Mouse (Mus musculus): ENCODE data around the gene Ddx23. TPM values are rescaled to one million over a fixed set of nuclear protein-coding genes. Genes with fewer than 3 reads are reported as not detected.

The Ddx23 gene
- polyA plus RNA-seq, 1 experiment from 2014 or later: 24.8 TPM

GRCm38 (mm10) chr15:98692171-98692715 lies 29.5 kb upstream of the Ddx23 start:
- no peak overlapping the region for H3K27ac ChIP-seq (replicated peaks; ENCODE audit: low read depth, low read length)
- no peaks in the 10 kb centered on the region for H3K36me3 ChIP-seq (ENCODE audit: control insufficient read depth, insufficient read depth, low read length)
- no peak overlapping the region for H3K4me3 ChIP-seq (ENCODE audit: low read depth, low read length)
- no peak overlapping the region for H3K4me2 ChIP-seq (ENCODE audit: low read depth, severe bottlenecking)
- 59% methylated on average over 11 of the region's 11 CpGs for WGBS
- no peaks in the 10 kb centered on the region for H3K4me1 ChIP-seq (ENCODE audit: control insufficient read depth, insufficient read depth, low read length)
- no peaks in the 10 kb centered on the region for H3K9me3 ChIP-seq (ENCODE audit: control insufficient read depth, low read length)
- no peak for DNase-seq (ENCODE audit: low spot score)
- no peaks in the 10 kb centered on the region for H3K27me3 ChIP-seq (ENCODE audit: control insufficient read depth, insufficient read depth, low read length)
- no peak overlapping the region for H3K9ac ChIP-seq (ENCODE audit: low read length)
- no peak for ATAC-seq (ENCODE audit: insufficient number of reproducible peaks, low FRiP score, low TSS enrichment, low read depth)

GRCm38 (mm10) chr15:98691486-98692147 lies 28.9 kb upstream of the Ddx23 start:
- 43% methylated on average over 7 of the region's 7 CpGs for WGBS
- Histone ChIP-seq H3K9ac (ENCODE audit: low read length) (no peak overlapping the region), H3K9me3 (ENCODE audit: control insufficient read depth, low read length) (no peaks in the 10 kb centered on the region), H3K27me3 (ENCODE audit: control insufficient read depth, insufficient read depth, low read length) (no peaks in the 10 kb centered on the region), H3K4me3 (ENCODE audit: low read depth, low read length) (no peak overlapping the region), H3K36me3 (ENCODE audit: control insufficient read depth, insufficient read depth, low read length) (no peaks in the 10 kb centered on the region), H3K27ac (replicated peaks; ENCODE audit: low read depth, low read length) (no peak overlapping the region), H3K4me2 (ENCODE audit: low read depth, severe bottlenecking) (no peak overlapping the region), H3K4me1 (ENCODE audit: control insufficient read depth, insufficient read depth, low read length) (no peaks in the 10 kb centered on the region)
- no peak for DNase-seq (ENCODE audit: low spot score)
- no peak for ATAC-seq (ENCODE audit: insufficient number of reproducible peaks, low FRiP score, low TSS enrichment, low read depth)

GRCm38 (mm10) chr15:98689682-98690081 lies 27.0 kb upstream of the Ddx23 start:
- no peak overlapping the region for H3K4me2 ChIP-seq (ENCODE audit: low read depth, severe bottlenecking)
- H3K4me3 ChIP-seq (ENCODE audit: low read depth, low read length): no peak overlapping the region
- H3K9me3 ChIP-seq (ENCODE audit: control insufficient read depth, low read length): no peaks in the 10 kb centered on the region
- 84% methylated on average over 2 of the region's 2 CpGs for WGBS
- H3K27ac ChIP-seq (replicated peaks; ENCODE audit: low read depth, low read length): no peak overlapping the region
- H3K27me3 ChIP-seq (ENCODE audit: control insufficient read depth, insufficient read depth, low read length): no peaks in the 10 kb centered on the region
- no peaks in the 10 kb centered on the region for H3K36me3 ChIP-seq (ENCODE audit: control insufficient read depth, insufficient read depth, low read length)
- no peaks in the 10 kb centered on the region for H3K4me1 ChIP-seq (ENCODE audit: control insufficient read depth, insufficient read depth, low read length)
- ATAC-seq (ENCODE audit: insufficient number of reproducible peaks, low FRiP score, low TSS enrichment, low read depth) (no peak), DNase-seq (ENCODE audit: low spot score) (no peak)
- H3K9ac ChIP-seq (ENCODE audit: low read length): no peak overlapping the region

- no peaks in the 10 kb centered on the region for H3K9me3 ChIP-seq (ENCODE audit: control insufficient read depth, low read length)
- H3K9ac ChIP-seq (ENCODE audit: low read length): no peak overlapping the region
- H3K4me2 ChIP-seq (ENCODE audit: low read depth, severe bottlenecking): no peak overlapping the region
- H3K4me1 ChIP-seq (ENCODE audit: control insufficient read depth, insufficient read depth, low read length): no peaks in the 10 kb centered on the region
- DNase-seq (ENCODE audit: low spot score) (no peak), ATAC-seq (ENCODE audit: insufficient number of reproducible peaks, low FRiP score, low TSS enrichment, low read depth) (no peak)
- no peak overlapping the region for H3K4me3 ChIP-seq (ENCODE audit: low read depth, low read length)
- H3K27ac ChIP-seq (replicated peaks; ENCODE audit: low read depth, low read length): no peak overlapping the region
- no peaks in the 10 kb centered on the region for H3K36me3 ChIP-seq (ENCODE audit: control insufficient read depth, insufficient read depth, low read length)
- 69% methylated on average over 3 of the region's 3 CpGs for WGBS
- H3K27me3 ChIP-seq (ENCODE audit: control insufficient read depth, insufficient read depth, low read length): no peaks in the 10 kb centered on the region
Measured at GRCm38 (mm10) chr15:98685926-98686325, 23.2 kb upstream of the Ddx23 start.

- H3K4me1 ChIP-seq (ENCODE audit: control insufficient read depth, insufficient read depth, low read length): no peaks in the 10 kb centered on the region
- H3K36me3 ChIP-seq (ENCODE audit: control insufficient read depth, insufficient read depth, low read length): no peaks in the 10 kb centered on the region
- H3K9ac ChIP-seq (ENCODE audit: low read length): no peak overlapping the region
- DNase-seq (ENCODE audit: low spot score): no peak
- ATAC-seq (ENCODE audit: insufficient number of reproducible peaks, low FRiP score, low TSS enrichment, low read depth): no peak
- no peaks in the 10 kb centered on the region for H3K27me3 ChIP-seq (ENCODE audit: control insufficient read depth, insufficient read depth, low read length)
- H3K4me3 ChIP-seq (ENCODE audit: low read depth, low read length): no peak overlapping the region
- H3K9me3 ChIP-seq (ENCODE audit: control insufficient read depth, low read length): no peaks in the 10 kb centered on the region
- WGBS: 86% methylated on average over 1 of the region's 1 CpGs
- H3K27ac ChIP-seq (replicated peaks; ENCODE audit: low read depth, low read length): no peak overlapping the region
- H3K4me2 ChIP-seq (ENCODE audit: low read depth, severe bottlenecking): no peak overlapping the region
Measured at GRCm38 (mm10) chr15:98683746-98684145, 21.1 kb upstream of the Ddx23 start.

GRCm38 (mm10) chr15:98683177-98683576 lies 20.5 kb upstream of the Ddx23 start:
- DNase-seq (ENCODE audit: low spot score) (no peak), ATAC-seq (ENCODE audit: insufficient number of reproducible peaks, low FRiP score, low TSS enrichment, low read depth) (no peak)
- no peak overlapping the region for H3K27ac ChIP-seq (replicated peaks; ENCODE audit: low read depth, low read length)
- no peak overlapping the region for H3K9ac ChIP-seq (ENCODE audit: low read length)
- no peaks in the 10 kb centered on the region for H3K36me3 ChIP-seq (ENCODE audit: control insufficient read depth, insufficient read depth, low read length)
- no peak overlapping the region for H3K4me3 ChIP-seq (ENCODE audit: low read depth, low read length)
- H3K27me3 ChIP-seq (ENCODE audit: control insufficient read depth, insufficient read depth, low read length): peaks cover under 1% of the 10 kb centered on the region; the same call in 1 of the 2 replicates
- no peaks in the 10 kb centered on the region for H3K4me1 ChIP-seq (ENCODE audit: control insufficient read depth, insufficient read depth, low read length)
- 64% methylated on average over 10 of the region's 10 CpGs for WGBS
- H3K4me2 ChIP-seq (ENCODE audit: low read depth, severe bottlenecking): no peak overlapping the region
- no peaks in the 10 kb centered on the region for H3K9me3 ChIP-seq (ENCODE audit: control insufficient read depth, low read length)

- Histone ChIP-seq H3K36me3 (ENCODE audit: control insufficient read depth, insufficient read depth, low read length) (no peaks in the 10 kb centered on the region), H3K4me1 (ENCODE audit: control insufficient read depth, insufficient read depth, low read length) (peaks cover 4% of the 10 kb centered on the region), H3K4me2 (ENCODE audit: low read depth, severe bottlenecking) (no peak overlapping the region), H3K27ac (replicated peaks; ENCODE audit: low read depth, low read length) (no peak overlapping the region), H3K4me3 (ENCODE audit: low read depth, low read length) (no peak overlapping the region), H3K9ac (ENCODE audit: low read length) (no peak overlapping the region), H3K27me3 (ENCODE audit: control insufficient read depth, insufficient read depth, low read length) (peaks cover 9% of the 10 kb centered on the region), H3K9me3 (ENCODE audit: control insufficient read depth, low read length) (no peaks in the 10 kb centered on the region)
- 78% methylated on average over 7 of the region's 7 CpGs for WGBS
- ATAC-seq (ENCODE audit: insufficient number of reproducible peaks, low FRiP score, low TSS enrichment, low read depth) (no peak), DNase-seq (ENCODE audit: low spot score) (no peak)
Measured at GRCm38 (mm10) chr15:98681633-98682032, 18.9 kb upstream of the Ddx23 start.

GRCm38 (mm10) chr15:98680660-98681059 lies 18.0 kb upstream of the Ddx23 start:
- WGBS: 87% methylated on average over 8 of the region's 8 CpGs
- H3K9me3 ChIP-seq (ENCODE audit: control insufficient read depth, low read length): no peaks in the 10 kb centered on the region
- peaks cover 4% of the 10 kb centered on the region for H3K4me1 ChIP-seq (ENCODE audit: control insufficient read depth, insufficient read depth, low read length)
- H3K9ac ChIP-seq (ENCODE audit: low read length): no peak overlapping the region; the same call in 1 of the 2 replicates
- no peak overlapping the region for H3K27ac ChIP-seq (replicated peaks; ENCODE audit: low read depth, low read length)
- H3K36me3 ChIP-seq (ENCODE audit: control insufficient read depth, insufficient read depth, low read length): no peaks in the 10 kb centered on the region
- no peak overlapping the region for H3K4me3 ChIP-seq (ENCODE audit: low read depth, low read length)
- ATAC-seq (ENCODE audit: insufficient number of reproducible peaks, low FRiP score, low TSS enrichment, low read depth) (no peak), DNase-seq (ENCODE audit: low spot score) (no peak)
- H3K4me2 ChIP-seq (ENCODE audit: low read depth, severe bottlenecking): no peak overlapping the region
- H3K27me3 ChIP-seq (ENCODE audit: control insufficient read depth, insufficient read depth, low read length): peaks cover 17% of the 10 kb centered on the region

- ATAC-seq (ENCODE audit: insufficient number of reproducible peaks, low FRiP score, low TSS enrichment, low read depth): no peak
- WGBS: 72% methylated on average over 7 of the region's 7 CpGs
- H3K27me3 ChIP-seq (ENCODE audit: control insufficient read depth, insufficient read depth, low read length): peaks cover 36% of the 10 kb centered on the region
Measured at GRCm38 (mm10) chr15:98677977-98678376, 15.3 kb upstream of the Ddx23 start.

More at GRCm38 (mm10) chr15:98677977-98678376, 15.3 kb upstream of the Ddx23 start:
- Histone ChIP-seq H3K4me2 (ENCODE audit: low read depth, severe bottlenecking) (no peak overlapping the region), H3K4me3 (ENCODE audit: low read depth, low read length) (no peak overlapping the region), H3K27ac (replicated peaks; ENCODE audit: low read depth, low read length) (no peak overlapping the region), H3K36me3 (ENCODE audit: control insufficient read depth, insufficient read depth, low read length) (no peaks in the 10 kb centered on the region), H3K9ac (ENCODE audit: low read length) (no peak overlapping the region), H3K9me3 (ENCODE audit: control insufficient read depth, low read length) (no peaks in the 10 kb centered on the region), H3K4me1 (ENCODE audit: control insufficient read depth, insufficient read depth, low read length) (peaks cover 6% of the 10 kb centered on the region)
- DNase-seq (ENCODE audit: low spot score): no peak
